Mouse (Mus musculus) granulocyte monocyte progenitor cell, adult 5-6 weeks (primary cell): ENCODE data around the gene Iqca. TPM values are rescaled to one million over a fixed set of nuclear protein-coding genes. Genes with fewer than 3 reads are reported as not detected.

ENCODE experiments used
- ATAC-seq: replicated peaks from 2 replicates; pipeline ENCODE4 v1.8.0; 2016; ENCODE audit warnings: mild to moderate bottlenecking, moderate TSS enrichment, inconsistent platforms; ENCODE audit not compliant: poor library complexity, severe bottlenecking
- total RNA-seq, 2 experiments: library from RNA; stranded (forward) in 1 of 2; stranded (reverse) in 1 of 2; fragments of 200-712, 200-1000 nt in 1 of 2; fragments of >200 nt in 1 of 2; fragmentation: Nextera tagmentation in 1 of 2; gene quantifications; 2 replicates each; pipeline ENCODE4 v1.2.3; 2014 to 2017

The Iqca gene
- total RNA-seq, 2 experiments from 2014 or later = not detected

DNA sequence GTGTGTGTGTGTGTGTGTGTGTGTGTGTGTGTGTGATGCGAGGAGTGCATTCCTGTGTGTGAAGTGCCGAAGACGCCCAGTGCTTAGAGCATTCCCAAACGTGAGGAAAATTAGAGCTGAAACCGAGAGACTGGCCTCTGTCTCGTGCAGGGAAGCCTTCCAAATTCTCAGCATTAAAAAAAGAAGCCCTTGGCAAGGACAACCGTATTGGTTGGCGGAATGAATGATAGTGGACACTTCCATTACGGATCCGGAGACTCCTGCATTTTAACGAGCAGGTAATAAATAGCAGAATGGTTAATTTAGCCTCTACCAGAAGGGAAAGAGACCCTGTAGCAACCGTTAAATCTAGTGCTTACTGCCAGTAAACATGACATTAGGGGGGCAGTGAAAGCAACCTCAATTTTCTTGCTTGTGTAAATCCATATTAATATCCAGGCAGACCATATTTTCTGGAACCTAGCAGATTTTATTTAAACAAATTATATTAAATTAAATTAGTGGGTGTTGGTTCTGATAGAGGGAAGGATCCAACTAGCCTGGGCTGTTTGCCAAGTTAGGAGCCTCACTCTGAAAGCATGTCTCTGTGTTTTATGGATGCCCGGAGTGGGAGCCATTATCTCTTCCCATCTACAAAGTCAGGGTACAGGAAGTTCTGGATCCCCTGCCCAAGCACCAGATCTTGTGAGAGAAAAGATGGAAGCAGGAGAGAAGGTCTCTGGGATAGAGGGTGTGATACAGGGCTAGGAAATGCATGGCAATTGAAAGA lies 81.2 kb downstream of the Iqca start:
- no peak for ATAC-seq

DNA sequence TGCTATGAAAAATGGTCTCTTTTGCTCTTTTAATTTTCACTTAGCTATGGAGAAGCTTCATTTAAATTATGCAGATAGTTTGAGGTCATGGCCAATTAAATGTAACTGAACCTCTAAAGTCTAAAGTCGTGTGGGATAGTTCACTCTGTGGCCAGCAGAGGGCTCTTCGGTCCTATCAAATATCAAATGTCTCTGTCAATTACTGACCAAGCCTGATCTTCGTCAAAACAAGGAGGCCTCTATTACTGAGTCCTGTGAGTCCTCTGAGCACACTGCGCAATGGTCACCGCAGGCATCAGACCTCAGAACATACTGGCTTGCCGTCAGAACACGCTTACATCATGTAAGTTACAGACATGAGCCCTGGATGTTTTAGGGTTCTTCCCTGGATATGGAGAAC lies 92.6 kb downstream of the Iqca start:
- ATAC-seq = peak; percentile 48; the same call in 1 of the 2 replicates

DNA sequence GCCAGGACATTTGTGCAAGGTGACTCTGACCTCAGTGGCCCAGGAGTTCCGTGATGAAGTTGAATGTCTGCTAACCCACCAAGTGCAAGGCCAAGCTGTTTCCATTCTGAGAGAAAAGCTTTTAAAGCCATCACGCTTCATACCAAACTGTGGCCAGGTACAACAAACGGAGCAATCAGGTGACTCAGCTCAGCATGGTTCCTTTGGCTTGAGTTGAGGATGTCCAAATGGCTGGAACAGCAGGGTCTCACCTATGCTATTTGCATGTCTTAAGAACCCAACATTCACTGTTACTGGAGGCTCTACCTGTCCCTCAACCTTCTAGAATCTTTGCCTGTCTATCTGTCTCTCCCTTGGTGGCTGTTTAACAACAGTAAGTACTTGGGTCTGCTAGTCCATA lies 93.1 kb downstream of the Iqca start:
- no peak for ATAC-seq

DNA sequence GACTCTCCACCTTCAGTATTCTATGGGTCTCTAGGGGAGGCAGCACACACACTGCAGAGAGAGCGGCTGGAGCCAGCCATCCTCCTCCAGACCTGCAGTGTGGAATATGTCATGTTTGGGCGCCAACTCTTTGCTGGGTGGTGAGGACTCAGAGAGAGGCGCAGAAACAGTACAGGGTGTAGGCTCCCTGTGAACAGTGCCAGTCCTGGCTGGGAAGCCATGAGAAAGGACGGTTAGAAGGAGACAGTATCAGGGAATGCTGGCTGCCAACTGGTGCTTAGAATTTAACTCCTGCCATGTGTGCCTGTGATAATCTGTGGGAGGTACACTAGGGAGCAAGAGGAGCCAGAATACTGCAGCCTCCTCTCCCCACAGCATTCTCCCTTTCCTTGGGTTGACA lies 98.2 kb downstream of the Iqca start:
- no peak for ATAC-seq

DNA sequence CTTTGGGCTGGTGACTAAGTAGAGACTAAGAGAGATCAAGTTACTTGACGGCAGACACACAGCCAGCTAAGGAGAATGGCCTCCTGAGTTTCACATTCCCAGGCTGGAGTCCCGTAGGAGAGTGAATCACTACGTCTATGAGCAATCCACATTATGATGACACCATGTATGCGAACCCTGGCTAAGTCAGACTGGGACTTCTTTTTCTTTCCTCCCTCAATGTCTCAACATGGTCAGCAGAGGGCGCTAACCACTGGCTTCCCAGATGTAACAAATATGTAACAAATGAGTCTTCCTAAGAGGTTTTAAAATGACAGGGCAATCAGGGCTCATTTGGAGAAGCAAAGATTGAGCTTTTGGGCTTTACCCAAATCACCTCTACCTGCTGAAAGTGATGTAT lies 101.9 kb downstream of the Iqca start:
- no peak; the same call in 1 of the 2 replicates for ATAC-seq

DNA sequence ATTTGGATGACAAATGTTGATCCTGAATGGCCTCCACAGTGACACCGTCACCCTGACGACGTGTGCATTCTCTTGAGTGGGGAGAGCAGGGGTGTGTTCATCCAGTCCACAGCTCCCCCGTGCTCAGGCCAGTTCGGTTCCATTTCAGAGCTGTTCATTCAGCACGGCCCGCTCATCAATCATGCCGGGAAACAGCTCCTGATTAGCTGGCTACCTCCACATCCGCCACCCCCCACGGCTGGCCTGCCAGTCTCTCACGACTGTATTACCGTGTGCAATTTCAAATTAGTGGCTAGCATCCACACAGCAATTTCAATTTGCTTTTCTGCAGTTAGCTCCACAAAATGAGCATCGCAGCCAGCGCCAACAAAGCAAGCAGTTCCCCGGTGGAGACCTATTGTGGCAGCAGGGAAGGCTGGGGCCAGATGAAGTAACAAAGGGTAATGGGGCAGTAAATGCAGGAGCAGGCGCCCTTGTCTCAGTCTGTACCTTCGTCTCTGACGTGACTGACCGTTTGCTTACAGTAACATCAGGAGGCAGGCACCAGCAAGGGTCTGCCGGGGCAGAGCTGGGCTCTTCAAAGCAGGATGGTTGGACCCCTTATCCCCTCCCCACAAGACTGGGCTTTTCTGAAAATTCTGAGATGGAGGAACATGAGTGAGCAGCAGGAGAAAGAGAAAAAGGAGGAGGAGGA lies 103.0 kb downstream of the Iqca start:
- no peak for ATAC-seq

DNA sequence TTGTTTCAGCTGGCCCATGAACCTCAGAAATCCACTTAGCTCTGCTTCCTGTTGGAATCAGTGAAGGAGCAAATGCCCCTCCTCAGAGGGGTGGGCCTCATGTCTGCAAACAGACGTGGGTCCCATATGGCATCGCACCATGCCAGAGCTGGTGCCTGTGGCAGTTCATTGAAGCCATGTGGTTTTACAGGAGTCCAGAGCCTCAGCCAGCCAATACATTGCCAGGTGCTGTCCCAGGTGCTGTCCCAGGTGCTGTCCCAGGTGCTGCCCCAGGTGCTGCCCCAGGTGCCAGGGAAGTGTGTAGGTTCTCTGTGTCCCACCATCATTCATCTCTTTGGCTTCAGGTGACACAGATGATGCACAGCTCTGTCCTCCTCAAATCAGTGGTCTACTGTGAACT lies 124.9 kb downstream of the Iqca start:
- ATAC-seq = no peak

DNA sequence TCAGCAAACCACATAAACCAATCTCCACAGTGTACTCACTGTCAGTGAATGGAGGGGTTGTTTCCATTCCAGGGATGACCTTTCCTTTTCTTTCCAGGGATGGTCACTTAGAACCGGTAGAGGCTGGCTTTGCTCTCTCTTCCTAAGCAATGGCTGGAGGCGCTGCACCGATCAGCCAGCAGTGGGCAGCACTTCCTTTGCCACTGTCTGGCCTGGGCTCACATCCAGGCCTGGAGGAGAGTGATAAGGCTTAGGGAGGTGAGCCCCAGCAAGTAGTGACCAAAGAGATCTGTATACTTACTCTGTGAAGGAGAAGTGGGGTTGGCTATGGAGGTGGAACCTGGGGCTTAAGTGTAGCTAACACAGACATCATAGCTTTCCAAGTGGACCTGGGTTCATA lies 126.3 kb downstream of the Iqca start:
- ATAC-seq = no peak

DNA sequence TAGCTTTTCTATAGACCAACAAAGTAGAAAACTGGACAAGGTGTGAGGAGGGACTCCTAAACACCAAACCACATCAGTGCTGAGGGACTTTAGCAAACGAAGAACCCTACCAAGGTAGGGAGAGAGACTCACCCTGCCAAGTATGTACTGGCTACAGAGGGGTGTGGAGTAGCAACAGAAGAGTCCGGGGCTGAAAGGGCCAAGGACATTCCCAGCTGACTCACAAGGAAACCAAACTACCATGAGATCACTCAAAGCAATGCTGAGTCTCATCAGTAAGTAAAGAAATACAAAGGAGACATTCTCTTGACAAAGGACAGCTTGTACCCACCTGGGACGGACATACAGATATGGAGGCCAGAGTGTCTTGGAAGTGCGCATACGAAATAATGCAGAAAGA lies 132.9 kb downstream of the Iqca start:
- ATAC-seq = no peak

DNA sequence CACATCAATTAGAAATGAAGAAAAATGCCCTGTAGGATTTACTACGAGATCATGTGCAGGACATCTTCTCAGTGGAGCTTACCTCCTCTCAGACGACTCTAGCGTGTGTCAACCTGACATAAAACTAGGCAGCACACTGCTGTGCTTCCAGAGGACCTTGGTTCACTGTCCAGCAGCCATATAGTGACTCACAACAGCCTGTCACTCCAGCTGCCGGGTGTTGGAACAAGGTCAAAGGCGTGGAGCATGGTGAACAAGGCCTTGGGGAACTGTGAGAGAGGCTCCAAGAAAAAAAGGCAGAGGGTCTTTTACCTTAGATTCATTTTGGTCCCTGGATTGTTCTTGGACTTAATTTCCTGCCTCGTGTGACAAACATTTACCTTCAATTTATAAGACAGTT lies 135.1 kb downstream of the Iqca start:
- no peak for ATAC-seq

DNA sequence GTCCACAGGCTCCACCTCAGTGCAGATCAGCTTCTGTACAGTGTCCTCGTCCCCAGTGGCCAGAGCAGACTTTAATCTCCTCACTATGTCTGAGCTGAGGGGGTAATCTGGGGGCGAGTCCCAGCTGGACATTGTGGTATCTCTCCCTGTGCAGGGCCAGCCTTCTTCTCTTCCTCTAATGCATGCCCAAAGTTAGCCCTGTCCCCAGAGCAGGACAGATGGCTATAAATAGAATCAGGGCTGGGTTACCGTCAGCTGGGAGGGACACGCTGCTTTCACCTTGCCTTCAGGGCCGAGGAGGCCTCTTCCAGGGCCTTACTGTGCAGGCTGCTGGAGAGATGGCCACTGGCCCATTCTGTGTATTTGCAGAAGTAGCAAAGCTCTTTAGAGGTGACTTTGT lies 138.8 kb downstream of the Iqca start, which contains the start of gene Asb18:
TSS of gene Asb18 (minus strand) at position 221 of the 400 bp plus-strand sequence.
- ATAC-seq = no peak

DNA sequence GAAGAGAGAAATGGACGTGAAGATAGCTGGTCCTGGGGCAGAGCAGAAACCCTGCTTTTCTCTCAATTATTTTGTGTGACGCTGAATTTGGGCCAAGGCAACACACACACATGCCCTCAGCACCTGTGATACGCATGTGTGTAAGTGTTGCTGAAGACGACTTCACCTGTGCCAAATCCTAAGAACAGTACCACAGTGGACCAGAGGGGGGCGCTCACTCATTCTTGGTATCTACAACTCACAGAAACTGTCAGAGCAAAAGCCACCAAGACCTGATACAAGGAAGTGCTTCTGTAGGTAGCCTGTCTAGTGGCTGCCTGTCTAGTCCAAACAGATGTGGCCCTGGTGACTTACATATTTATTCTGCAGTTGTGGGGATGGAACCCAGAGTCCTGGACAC lies 139.9 kb downstream of the Iqca start:
- no peak for ATAC-seq

DNA sequence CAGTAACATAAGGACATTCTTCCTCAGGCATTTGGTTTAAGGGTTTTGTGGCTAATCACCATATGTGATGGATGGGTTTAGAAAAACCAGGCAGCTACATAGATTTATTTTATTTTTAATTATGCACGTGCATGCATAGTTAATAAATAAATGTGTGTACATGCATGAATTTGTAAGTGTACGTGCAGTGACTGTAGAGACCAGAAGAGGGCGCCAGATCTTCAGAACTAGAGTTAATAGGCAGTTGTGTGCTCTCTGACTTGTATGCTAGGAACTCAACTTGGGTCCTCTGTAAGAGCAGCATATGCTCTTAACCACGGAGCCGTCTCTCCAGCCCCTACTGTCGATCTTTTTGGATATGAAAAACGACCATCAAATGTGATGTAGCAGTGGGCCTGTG lies 140.4 kb downstream of the Iqca start:
- ATAC-seq = no peak

DNA sequence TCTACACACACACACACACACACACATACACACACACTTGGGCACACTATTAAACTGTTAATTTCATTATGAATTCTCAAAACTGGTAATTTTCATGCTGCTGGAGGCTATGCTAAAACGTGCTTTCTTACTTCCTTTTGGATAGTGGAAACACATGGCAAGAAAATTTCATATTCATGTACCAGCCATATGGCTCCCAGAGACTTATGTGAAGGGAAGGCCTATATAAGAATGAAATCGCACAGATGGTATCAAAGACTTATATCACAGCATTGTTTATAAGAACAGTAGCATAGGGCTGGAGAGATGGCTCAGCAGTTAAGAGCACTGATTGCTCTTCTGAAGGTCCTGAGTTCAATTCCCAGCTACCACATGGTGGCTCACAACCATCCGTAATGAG lies 141.0 kb downstream of the Iqca start:
- no peak for ATAC-seq

DNA sequence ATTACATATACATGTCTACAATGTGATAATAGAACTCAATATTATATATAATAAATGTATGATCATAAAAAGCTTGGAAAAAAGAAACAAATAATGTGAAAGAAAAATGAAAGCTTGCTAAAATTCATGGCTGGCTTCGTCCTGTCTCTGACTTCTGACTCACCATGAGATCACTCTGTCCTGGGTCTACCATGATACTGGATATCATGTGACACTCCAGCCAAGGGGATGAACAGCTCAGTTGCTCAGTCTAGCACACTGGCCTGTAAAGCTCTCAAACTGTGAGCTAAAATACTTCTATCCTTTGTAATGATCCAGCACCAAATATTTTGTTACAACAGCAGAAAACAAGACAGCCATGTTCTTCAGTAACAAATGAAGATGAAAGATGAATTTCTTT lies 143.1 kb downstream of the Iqca start:
- ATAC-seq = no peak

DNA sequence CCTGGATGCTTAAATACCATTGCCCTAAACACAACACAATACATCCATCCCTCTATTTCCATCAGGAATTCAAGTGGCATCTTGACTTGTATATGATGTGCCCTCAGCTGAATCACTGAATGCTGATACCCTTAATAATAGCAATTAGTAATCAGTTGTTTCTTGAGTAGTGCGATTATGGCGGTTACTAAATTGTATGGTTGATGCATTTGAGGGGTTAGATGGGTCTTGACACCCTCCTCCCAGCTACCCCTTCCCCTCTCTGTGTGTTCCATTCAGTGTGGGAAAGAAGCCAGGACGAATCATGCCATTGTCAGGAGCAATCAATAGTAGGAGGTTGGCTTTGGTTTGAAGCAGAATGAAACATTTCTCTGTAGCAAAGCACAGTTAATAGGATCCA lies 144.0 kb downstream of the Iqca start:
- ATAC-seq = no peak

DNA sequence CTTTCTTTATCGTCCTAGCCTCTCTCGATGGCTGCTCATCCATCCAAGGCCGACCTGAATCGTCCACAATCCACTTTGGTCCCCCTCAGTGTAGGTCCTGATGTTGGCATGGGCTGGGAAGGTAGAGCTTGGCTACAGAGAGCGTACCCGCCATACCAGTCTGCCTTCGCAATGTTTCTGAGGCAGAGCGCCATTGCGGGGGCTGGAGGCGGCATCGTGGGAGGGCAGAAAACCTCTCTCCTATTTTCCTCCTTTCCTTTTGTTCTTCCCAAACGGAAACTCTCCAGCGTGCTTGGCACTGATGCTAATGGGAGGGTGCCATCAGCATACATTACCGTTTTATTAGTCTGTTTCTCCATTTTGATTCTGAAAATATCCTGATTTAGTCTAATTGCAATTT lies 146.5 kb downstream of the Iqca start:
- ATAC-seq = no peak

DNA sequence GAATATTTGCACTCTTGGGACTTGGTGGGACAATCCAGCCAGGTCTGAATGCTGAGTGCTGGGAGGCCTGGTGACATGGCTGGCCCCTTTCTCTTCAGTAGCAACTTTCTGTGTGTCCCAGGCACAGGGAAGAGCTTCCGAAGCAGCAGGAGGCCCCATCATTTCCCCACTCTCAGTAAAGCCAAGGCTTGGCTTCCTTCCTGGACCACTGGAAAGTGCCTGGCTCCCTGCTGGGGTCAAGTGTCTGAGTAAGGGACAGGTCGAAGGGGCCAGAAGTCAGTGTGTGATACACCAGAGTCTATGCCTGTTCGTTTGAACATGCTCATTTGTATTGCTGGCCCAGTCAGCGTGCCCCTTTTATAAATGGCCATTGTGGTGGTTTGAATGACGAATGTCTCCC lies 152.2 kb downstream of the Iqca start:
- ATAC-seq = no peak

DNA sequence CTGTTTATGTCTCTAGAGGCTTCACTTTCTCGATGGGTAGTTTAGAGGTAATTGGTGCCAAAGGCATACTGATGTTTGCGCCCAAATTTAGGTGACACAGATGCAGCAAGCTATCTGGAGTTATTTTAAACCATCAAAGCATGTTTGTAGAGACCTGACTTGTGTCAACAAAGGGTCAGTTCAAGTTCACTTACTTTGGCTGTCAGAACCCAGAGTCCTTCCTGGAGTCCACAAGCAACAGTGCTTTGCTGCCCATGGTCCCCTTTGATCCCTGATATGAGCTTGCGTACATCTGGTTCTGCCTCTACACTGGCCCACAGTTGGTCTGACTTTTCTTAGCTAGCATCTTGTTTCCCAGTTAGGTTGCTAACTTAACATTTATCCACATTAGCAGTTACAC lies 153.3 kb downstream of the Iqca start:
- no peak for ATAC-seq

DNA sequence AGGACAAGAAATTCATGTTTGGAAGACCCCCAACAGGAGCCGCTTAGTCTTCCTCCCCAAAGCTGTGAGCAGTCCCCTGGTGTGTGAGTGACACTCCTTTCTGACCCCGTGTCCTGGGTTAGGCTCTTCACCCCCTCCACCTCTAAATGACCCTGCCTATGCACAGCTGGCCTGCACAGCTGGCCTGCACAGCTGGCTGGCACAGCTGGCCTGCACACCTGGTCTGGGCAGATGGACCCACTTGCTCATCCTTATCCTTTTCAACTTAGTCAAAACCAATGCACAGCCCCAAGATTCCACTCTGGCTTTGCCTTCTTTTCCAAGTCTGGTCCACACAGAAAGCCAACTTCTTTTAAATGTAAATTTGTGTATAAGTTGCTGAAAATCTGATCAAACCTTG lies 154.5 kb downstream of the Iqca start:
- no peak for ATAC-seq

DNA sequence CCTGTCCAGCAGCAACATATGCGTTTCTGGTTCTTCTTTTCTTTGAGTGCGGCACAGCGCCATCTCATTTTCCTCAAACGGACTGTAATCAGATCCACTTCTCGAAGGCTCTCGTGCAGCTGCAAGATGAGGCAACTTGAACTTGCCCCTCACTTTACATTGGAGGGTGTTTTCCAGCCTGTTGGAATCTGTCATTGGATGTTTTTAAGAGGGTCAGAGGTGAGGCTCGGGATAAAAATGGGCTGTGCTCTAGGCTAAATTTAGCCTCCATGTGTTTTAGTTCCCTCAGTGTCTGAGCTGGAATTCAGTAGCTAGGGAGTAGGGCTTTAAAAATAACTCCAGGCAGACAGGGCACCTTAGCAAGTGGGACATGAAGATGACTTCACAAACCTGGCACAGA lies 155.1 kb downstream of the Iqca start:
- ATAC-seq = no peak

DNA sequence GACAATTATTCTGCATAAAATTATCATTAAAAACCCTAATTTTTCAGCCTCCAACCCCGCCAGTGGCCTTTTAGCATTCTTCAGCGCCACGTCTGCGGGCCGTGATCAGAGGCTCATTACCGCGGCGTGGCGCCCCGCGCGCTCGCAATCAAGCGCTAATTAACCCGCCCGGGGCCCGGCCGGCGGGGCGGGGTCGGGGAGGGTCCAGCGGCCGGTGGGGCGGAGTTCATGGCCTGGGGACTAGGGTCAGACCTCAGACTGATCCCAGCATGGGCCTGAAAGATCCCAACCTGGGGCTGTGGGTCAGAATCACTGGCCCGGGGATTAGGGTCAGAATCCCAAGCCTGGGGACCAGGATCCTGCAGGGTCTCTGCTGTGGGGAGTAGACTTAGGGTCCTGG lies 160.9 kb downstream of the Iqca start:
- ATAC-seq = no peak
